Comparison of ENCODE assay signal across 9 mouse cellular contexts in genomic region chr10:42089235-42089625, GRCm38 (mm10).
DNase-seq lines count a peak whose midpoint lies in the region; ATAC-seq and TF ChIP-seq lines count a peak whose summit lies in the region.
"Had no signal": no experiment of that assay in that cellular context is flagged by ENCODE, and none has a peak within 500 bp of the region (broad histone marks: within the 10 kb centered on the region; RNA-seq: fewer than 3 reads in every experiment).

No protein-coding gene starts in this region.

- no peak overlapping the region for H3K4me2 ChIP-seq in forebrain, postnatal 0 days (ENCODE audit: low read depth)
- no peak overlapping the region for H3K4me2 ChIP-seq in forebrain, embryonic 16.5 days (ENCODE audit: low read length)
- H3K4me2 ChIP-seq in midbrain, postnatal 0 days (ENCODE audit: low read depth, low read length, poor library complexity, severe bottlenecking): no peak overlapping the region

- peak; percentile 28 for DNase-seq in forebrain, postnatal 0 days
- DNase-seq in adrenal gland, adult 8-10 months: peak; percentile 54
- peak; percentile 68 to 83 for DNase-seq in gastrocnemius, postnatal 4 days (ENCODE audit: low spot score in 2 of 2)
- peak; percentile 10 for DNase-seq in induced T-regulatory cell, adult 2 months (ENCODE audit: low read depth)
- DNase-seq in left cerebral cortex, postnatal 36 days (ENCODE audit: low spot score in 2 of 2): peak; percentile 31 to 39
- peak; percentile 60 for DNase-seq in midbrain, postnatal 0 days (ENCODE audit: low spot score)
- peak; percentile 87 for DNase-seq in urinary bladder, postnatal 14 days (ENCODE audit: low spot score)

- H3K36me3 ChIP-seq in forebrain, postnatal 0 days (ENCODE audit: insufficient read depth): no peaks in the 10 kb centered on the region
- H3K36me3 ChIP-seq in forebrain, embryonic 16.5 days (ENCODE audit: control insufficient read depth, insufficient read depth): no peaks in the 10 kb centered on the region
- no peaks in the 10 kb centered on the region for H3K36me3 ChIP-seq in midbrain, postnatal 0 days (ENCODE audit: insufficient read depth, low read length)
- H3K36me3 ChIP-seq: G1E had no signal

- WGBS in forebrain, postnatal 0 days: 18% methylated on average over 3 of the region's 3 CpGs
- WGBS in forebrain, embryonic 16.5 days: 16% methylated on average over 3 of the region's 3 CpGs
- WGBS in midbrain, postnatal 0 days: 15% methylated on average over 3 of the region's 3 CpGs

- no peaks in the 10 kb centered on the region for H3K9me3 ChIP-seq in forebrain, postnatal 0 days (ENCODE audit: low read length)
- H3K9me3 ChIP-seq in forebrain, embryonic 16.5 days (ENCODE audit: control insufficient read depth, low read length): no peaks in the 10 kb centered on the region
- H3K9me3 ChIP-seq in midbrain, postnatal 0 days (ENCODE audit: low read length): no peaks in the 10 kb centered on the region
- H3K9me3 ChIP-seq: G1E had no signal

- H3K4me3 ChIP-seq in forebrain, postnatal 0 days (ENCODE audit: low read depth, low read length): no peak overlapping the region
- no peak overlapping the region for H3K4me3 ChIP-seq in forebrain, embryonic 16.5 days (replicated peaks; ENCODE audit: low read length)
- no peak overlapping the region for H3K4me3 ChIP-seq in midbrain, postnatal 0 days (ENCODE audit: low read depth, low read length)

- H3K4me1 ChIP-seq in forebrain, postnatal 0 days (ENCODE audit: insufficient read depth): no peaks in the 10 kb centered on the region
- peaks cover 7% of the 10 kb centered on the region for H3K4me1 ChIP-seq in forebrain, embryonic 16.5 days (replicated peaks; ENCODE audit: control insufficient read depth, insufficient read depth, low read length)
- H3K4me1 ChIP-seq in midbrain, postnatal 0 days (ENCODE audit: insufficient read depth, low read length): no peaks in the 10 kb centered on the region

- H3K9ac ChIP-seq in forebrain, postnatal 0 days: no peak overlapping the region
- H3K9ac ChIP-seq in forebrain, embryonic 16.5 days (replicated peaks; ENCODE audit: low read depth, low read length): no peak overlapping the region
- no peak overlapping the region for H3K9ac ChIP-seq in midbrain, postnatal 0 days (replicated peaks; ENCODE audit: low read length, poor library complexity, severe bottlenecking)

- ATAC-seq in forebrain, postnatal 0 days: no peak
- ATAC-seq in forebrain, embryonic 16.5 days: no peak
- ATAC-seq in midbrain, postnatal 0 days (ENCODE audit: low FRiP score): no peak

- intact Hi-C loops in left cerebral cortex, postnatal 36 days (cut with DNase I): no loop called here

- TF ChIP-seq CTCF in forebrain, postnatal 0 days (IDR thresholded peaks at IDR 0.05; ENCODE audit: low read depth): no peak
- TF ChIP-seq CTCF in midbrain, postnatal 0 days (IDR thresholded peaks at IDR 0.05): no peak

- H3K27me3 ChIP-seq in forebrain, postnatal 0 days (ENCODE audit: insufficient read depth, low read length): no peaks in the 10 kb centered on the region
- H3K27me3 ChIP-seq in forebrain, embryonic 16.5 days (replicated peaks; ENCODE audit: control insufficient read depth, insufficient read depth, low read length): no peaks in the 10 kb centered on the region
- H3K27me3 ChIP-seq in midbrain, postnatal 0 days (ENCODE audit: insufficient read depth, low read length): no peaks in the 10 kb centered on the region

- no peak overlapping the region for H3K27ac ChIP-seq in forebrain, postnatal 0 days (ENCODE audit: low read depth, low read length)
- H3K27ac ChIP-seq in forebrain, embryonic 16.5 days (ENCODE audit: low read length): no peak overlapping the region
- H3K27ac ChIP-seq in midbrain, postnatal 0 days (ENCODE audit: low read depth, low read length): no peak overlapping the region

Comparison
In these comparisons a context has a peak if more than half of its experiments do, and no peak if none do; other contexts are left out.
1. DNase-seq: peak in every context shown above with its lines; median percentile 87 in urinary bladder, postnatal 14 days; 76 in gastrocnemius, postnatal 4 days; 60 in midbrain, postnatal 0 days; 54 in adrenal gland, adult 8-10 months; 35 in left cerebral cortex, postnatal 36 days; 28 in forebrain, postnatal 0 days; 10 in induced T-regulatory cell, adult 2 months.